Mouse (Mus musculus): ENCODE measurements at regions not wholly inside any gene's neighbourhood (a gene's known extent, or its start where the extent isn't known, plus 50 kb on each side); places are given as distances from the start of the nearest gene placed in this dataset.
A peak's percentile ranks its signal among the peaks of the same experiment; 100 is the strongest.

- peak; percentile 53 for DNase-seq
Observed at GRCm38 (mm10) chr2:148622216-148622615, 50.2 kb upstream of the Nxt1 start.

- DNase-seq, result no peak
Observed at GRCm38 (mm10) chr2:148611911-148612310, 60.5 kb upstream of the Nxt1 start.

GRCm38 (mm10) chr2:148605425-148605930, 66.9 kb upstream of the Nxt1 start:
- DNase-seq, result no peak

- DNase-seq, result peak; percentile 25
Observed at GRCm38 (mm10) chr2:148603951-148604350, 68.5 kb upstream of the Nxt1 start.

- peak; percentile 18 for DNase-seq
Observed at GRCm38 (mm10) chr2:148603315-148603714, 69.1 kb upstream of the Nxt1 start.

- no peak for DNase-seq
Observed at GRCm38 (mm10) chr2:148599498-148599897, 72.9 kb upstream of the Nxt1 start.

GRCm38 (mm10) chr2:148596966-148597365, 75.4 kb upstream of the Nxt1 start:
- no peak for DNase-seq

- DNase-seq, result no peak
Observed at GRCm38 (mm10) chr2:148585721-148586335, 86.6 kb upstream of the Nxt1 start.

GRCm38 (mm10) chr2:148582208-148582607, 90.2 kb upstream of the Nxt1 start:
- DNase-seq, result no peak

- no peak for DNase-seq
Observed at GRCm38 (mm10) chr2:148581666-148582065, 90.7 kb upstream of the Nxt1 start.

- peak; percentile 52 for DNase-seq
Observed at GRCm38 (mm10) chr2:148580286-148580966, 92.0 kb upstream of the Nxt1 start.

GRCm38 (mm10) chr2:148579564-148579963, 92.8 kb upstream of the Nxt1 start:
- DNase-seq, result no peak

GRCm38 (mm10) chr2:148579027-148579426, 93.4 kb upstream of the Nxt1 start:
- no peak for DNase-seq

GRCm38 (mm10) chr2:148578176-148578575, 94.2 kb upstream of the Nxt1 start:
- DNase-seq, result no peak

GRCm38 (mm10) chr2:148575433-148575832, 97.0 kb upstream of the Nxt1 start:
- DNase-seq, result no peak

- DNase-seq, result peak; percentile 84
Observed at GRCm38 (mm10) chr2:148572165-148572564, 100.2 kb upstream of the Nxt1 start.

- DNase-seq, result no peak
Observed at GRCm38 (mm10) chr2:148571616-148572015, 100.8 kb upstream of the Nxt1 start.

GRCm38 (mm10) chr2:148571018-148571417, 101.4 kb upstream of the Nxt1 start:
- no peak for DNase-seq

GRCm38 (mm10) chr2:148567930-148568481, 104.4 kb upstream of the Nxt1 start:
- peak; percentile 14 for DNase-seq

- DNase-seq, result no peak
Observed at GRCm38 (mm10) chr2:148563390-148563789, 109.0 kb upstream of the Nxt1 start.

- no peak for DNase-seq
Observed at GRCm38 (mm10) chr2:148562041-148562440, 110.4 kb upstream of the Nxt1 start.

- no peak for DNase-seq
Observed at GRCm38 (mm10) chr2:148560013-148560773, 112.2 kb upstream of the Nxt1 start.

GRCm38 (mm10) chr2:148559376-148559775, 113.0 kb upstream of the Nxt1 start:
- no peak for DNase-seq

Data from heart, postnatal 4 days (tissue).